Mouse (Mus musculus): Measurements from ENCODE around the gene Aloxe3. TPM values are rescaled to one million over a fixed set of nuclear protein-coding genes. Genes with fewer than 3 reads are reported as not detected.

Aloxe3 gene
- polyA plus RNA-seq, 1 experiment = 5.4 TPM

DNA sequence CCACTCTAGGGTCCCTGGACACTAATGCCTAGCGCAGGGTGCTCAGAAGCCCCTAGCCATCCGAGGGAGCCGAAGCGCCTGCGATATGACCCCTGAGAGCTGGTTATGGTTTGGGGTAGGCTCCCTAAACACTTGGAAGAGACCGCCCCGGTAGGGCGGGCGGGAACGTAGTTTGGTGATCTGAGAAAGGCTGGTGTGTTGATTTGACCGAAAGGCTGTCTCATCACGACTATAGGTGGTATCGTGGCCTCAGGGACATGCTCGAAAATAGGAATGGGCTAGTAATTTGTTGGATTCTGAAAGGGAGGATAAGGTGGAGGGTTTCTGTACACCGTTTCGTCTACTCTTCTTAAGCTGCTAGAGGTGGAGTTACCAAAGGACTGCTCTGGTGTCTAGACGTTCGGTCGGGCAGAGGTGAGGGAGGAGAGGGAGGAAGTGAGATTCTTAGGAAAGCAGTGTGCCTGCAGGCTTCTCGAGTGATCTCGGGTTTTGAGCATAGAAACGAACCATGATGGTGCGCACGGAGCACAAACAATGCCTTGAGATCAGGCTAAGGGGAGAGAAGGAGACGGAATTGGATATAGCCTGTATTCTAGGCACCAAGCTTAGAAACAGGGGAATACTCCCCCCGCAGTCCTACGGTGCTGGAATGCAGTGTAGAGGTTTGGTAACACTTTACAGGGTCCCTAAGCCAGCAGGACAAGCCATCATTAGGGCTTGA, 30.0 kb upstream of the Aloxe3 start:
- DNase-seq (ENCODE audit: low spot score) = no peak

DNA sequence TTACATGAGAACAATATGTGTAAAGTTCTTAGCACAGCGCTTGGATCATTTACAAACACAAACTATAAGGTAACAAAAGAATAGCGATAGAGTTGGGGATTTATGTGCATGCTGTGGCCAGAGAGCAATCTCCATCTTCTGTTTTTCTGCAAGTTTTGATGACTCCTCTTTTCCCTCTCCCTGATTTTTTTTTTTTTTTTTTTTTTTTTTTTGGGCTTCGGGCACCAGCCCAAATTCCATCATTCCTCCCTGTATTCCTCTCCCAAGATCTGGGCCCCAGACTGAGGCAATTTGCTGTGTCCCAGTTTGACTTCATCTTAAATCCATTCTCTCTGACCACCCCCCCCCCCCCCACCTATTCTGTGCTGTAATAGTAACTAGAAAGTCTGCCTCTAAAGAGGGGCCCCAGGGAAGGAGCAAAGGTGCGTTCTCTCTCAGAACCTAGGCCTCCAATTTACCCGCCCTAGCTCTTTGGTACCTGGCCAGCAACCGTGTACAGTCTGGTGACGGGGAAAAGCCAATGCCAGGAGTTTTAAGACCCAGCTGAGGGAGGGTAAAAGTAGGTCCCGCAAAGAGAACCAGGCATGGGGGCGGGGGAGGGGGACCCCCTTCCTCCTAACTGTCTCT, 29.2 kb upstream of the Aloxe3 start:
- DNase-seq (ENCODE audit: low spot score) = no peak

GRCm38 (mm10) chr11:69096987-69097900, 28.5 kb upstream of the Aloxe3 start:
- DNase-seq (ENCODE audit: low spot score) = peak; percentile 95

DNA sequence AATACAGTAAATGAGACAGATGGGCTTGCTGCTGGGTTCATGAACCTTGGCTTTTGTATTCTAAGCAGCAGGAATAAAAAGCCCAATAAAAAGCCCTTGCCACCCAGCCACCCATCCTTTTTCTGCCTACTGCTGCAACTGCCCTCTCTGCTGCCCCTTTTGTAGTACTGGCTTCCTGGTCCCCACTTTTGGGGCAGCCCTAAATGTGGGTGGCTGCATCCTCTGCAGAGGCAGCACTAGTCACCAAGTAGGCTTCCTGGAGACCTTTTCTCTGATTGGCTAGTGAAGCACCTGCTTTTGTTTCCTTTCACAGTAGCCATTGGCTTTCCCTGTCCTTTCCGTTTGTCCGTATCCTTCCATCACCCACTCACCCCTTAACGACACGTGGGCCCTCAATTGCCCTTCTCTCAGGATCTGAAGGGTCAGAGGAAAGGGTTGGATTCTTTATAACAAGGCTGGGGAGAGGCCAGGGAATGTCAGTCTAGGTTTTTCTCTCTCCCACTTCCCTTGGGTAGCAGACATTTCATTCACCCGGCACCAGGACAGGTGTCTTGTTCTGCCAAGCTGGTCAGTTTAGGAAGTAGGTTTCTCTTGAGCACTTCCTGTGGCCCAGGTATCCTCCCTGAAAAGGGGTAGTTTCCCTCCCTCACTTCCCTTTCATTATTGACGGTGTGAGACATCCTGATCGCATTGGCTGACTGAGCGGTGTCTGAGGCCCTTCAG, 27.5 kb upstream of the Aloxe3 start:
- DNase-seq (ENCODE audit: low spot score) = peak; percentile 21

- DNase-seq (ENCODE audit: low spot score) = peak; percentile 92
These were observed 27.0 kb upstream of the Aloxe3 start for GRCm38 (mm10) chr11:69098762-69099091.

- no peak for DNase-seq (ENCODE audit: low spot score)
These were observed 26.4 kb upstream of the Aloxe3 start for GRCm38 (mm10) chr11:69099177-69099914.

DNA sequence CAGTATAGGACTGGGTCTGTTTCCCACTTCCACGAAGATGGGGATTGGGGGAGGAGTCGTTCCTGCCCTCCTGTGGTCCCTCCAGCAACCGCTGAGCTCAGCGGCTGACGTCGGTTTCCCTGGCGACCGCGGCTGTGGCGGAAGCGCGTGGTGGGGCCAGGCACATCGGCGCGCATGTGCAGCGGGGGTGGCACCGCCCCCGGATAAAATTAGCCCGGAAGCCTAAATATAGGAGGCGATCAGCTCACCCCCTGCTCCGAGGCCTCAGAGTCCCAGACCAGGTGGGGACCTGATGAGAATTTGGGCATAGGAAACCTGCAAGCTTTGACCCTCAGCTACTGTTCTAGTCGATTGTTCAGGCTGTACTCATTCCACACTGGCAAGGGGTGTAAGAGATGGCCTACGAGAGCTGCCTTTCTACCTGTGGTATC, 25.8 kb upstream of the Aloxe3 start:
- DNase-seq (ENCODE audit: low spot score) = peak; percentile 79

GRCm38 (mm10) chr11:69100639-69101360, 24.9 kb upstream of the Aloxe3 start:
- peak; percentile 26 for DNase-seq (ENCODE audit: low spot score)

DNA sequence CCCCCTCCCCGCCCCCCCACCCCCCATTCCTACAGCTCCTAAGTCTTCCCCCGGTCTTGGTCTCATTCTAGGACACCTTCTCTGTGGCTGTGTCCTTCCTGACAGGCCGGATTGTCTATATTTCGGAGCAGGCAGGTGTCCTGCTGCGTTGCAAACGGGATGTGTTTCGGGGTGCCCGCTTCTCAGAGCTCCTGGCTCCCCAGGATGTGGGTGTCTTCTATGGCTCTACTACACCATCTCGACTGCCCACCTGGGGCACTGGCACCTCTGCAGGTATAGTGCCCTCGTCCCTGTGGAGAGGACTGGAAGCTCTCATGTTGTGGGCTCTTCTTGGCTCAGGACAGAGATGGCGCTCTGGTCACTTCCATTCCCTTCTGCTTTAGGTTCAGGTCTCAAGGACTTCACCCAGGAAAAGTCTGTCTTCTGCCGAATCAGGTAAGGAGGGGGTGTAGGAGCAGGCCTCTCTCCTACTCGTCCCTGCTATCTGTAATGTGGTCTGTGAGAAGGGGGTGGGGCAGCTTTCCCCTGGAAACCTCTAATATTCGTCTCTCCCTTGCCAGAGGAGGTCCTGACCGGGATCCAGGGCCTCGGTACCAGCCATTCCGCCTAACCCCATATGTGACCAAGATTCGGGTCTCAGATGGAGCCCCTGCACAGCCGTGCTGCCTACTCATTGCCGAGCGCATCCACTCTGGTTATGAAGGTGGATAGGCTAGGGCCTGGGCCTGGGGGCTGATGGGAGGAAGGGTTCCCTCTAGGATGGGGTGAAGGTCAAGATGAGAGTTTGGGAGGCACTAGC, 23.9 kb upstream of the Aloxe3 start:
- DNase-seq (ENCODE audit: low spot score) = no peak

DNA sequence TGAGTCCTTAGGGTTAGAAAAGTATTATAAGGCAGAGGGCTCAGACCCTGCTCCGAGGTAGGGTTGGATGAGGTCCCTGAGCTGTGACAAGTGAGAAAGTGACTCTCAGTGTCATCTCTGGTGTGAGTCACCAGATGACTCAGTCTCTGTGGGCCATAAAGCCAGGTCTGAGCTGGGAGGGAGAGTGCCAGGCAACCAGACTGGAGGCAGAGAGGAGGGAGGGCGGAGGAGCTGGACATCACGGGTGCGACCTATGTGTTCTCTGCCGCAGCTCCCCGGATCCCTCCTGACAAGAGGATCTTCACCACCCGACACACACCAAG, 23.3 kb upstream of the Aloxe3 start:
- DNase-seq (ENCODE audit: low spot score) = no peak

DNA sequence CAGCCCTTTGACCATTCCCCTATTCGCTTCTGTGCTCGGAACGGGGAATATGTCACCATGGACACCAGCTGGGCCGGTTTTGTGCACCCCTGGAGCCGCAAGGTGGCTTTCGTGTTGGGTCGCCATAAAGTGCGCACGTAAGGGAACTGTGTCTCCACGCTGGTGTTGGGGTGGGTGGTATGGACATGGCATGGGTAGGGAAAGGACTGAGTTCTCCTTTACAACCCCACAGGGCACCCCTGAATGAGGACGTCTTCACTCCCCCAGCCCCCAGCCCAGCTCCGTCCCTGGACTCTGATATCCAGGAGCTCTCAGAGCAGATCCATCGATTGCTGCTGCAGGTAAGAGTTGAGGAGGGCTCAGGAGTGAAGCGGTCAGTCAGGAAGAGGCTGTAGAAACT, 22.6 kb upstream of the Aloxe3 start:
- no peak for DNase-seq (ENCODE audit: low spot score)

DNA sequence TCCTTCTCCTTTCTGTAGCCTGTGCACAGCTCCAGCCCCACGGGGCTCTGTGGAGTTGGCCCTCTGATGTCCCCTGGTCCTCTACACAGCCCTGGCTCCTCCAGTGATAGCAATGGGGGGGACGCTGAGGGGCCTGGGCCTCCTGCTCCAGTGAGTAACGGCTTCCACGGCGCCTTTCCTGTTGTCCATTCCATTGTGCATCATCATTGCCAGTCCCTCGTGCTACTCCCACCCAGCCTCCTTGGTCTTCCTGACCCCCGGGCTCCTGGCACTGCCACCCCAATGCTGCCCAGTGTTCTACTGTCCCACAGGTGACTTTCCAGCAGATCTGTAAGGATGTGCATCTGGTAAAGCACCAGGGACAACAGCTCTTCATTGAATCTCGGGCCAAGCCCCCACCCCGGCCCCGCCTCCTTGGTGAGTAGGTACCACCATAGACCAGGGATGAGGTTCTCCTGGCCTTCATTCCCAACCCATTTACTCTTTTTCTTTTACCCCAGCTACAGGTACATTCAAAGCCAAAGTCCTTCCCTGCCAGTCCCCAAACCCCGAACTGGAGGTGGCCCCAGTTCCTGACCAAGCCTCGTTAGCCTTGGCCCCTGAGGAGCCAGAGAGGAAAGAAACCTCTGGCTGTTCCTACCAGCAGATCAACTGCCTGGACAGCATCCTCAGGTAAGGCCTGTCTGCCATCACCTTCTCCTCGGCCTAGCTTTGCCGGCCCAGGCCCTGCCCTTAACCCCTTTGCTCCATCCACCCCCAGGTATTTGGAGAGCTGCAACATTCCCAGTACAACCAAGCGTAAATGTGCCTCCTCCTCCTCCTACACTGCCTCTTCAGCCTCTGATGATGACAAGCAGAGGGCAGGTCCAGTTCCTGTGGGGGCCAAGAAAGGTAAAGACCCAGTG, 21.9 kb upstream of the Aloxe3 start:
- no peak for DNase-seq (ENCODE audit: low spot score)

DNA sequence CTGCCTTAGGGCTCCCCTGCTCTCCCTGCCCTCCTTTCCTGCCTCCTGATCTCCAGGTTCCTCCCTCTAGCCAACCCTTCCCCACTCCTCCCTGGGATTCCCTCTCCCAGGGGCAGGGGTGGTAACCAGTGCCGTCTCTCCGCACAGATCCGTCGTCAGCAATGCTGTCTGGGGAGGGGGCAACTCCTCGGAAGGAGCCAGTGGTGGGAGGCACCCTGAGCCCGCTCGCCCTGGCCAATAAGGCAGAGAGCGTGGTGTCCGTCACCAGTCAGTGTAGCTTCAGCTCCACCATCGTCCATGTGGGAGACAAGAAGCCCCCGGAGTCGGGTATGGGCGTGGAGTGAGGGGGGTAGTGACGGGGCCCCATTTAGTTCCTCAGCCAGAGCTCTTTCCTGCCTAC, 21.2 kb upstream of the Aloxe3 start:
- DNase-seq (ENCODE audit: low spot score) = no peak

GRCm38 (mm10) chr11:69105227-69105626, 20.5 kb upstream of the Aloxe3 start:
- no peak for DNase-seq (ENCODE audit: low spot score)

DNA sequence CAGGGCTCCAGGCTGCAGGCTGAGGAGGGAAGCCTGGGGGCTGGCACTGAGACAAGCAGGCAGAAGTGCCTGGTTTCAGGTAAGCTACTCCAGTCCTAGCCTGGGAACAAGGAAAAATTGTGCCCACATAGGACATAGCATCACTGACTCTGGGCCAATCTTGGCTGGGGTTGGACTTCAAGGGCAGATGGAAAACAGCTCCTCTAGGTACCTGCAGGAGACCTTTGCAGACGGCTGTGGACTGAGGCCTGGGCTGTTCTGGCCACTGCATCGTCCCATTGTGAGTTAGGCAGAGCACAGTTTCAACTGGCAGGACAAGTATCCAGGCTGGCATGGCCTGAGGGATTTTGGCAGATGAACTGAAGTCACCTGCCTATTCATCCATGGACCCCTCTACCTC, 19.9 kb upstream of the Aloxe3 start:
- no peak for DNase-seq (ENCODE audit: low spot score)

GRCm38 (mm10) chr11:69106299-69106698, 19.4 kb upstream of the Aloxe3 start:
- DNase-seq (ENCODE audit: low spot score) = no peak

- DNase-seq (ENCODE audit: low spot score) = no peak
These were observed 18.9 kb upstream of the Aloxe3 start for GRCm38 (mm10) chr11:69106842-69107241.

DNA sequence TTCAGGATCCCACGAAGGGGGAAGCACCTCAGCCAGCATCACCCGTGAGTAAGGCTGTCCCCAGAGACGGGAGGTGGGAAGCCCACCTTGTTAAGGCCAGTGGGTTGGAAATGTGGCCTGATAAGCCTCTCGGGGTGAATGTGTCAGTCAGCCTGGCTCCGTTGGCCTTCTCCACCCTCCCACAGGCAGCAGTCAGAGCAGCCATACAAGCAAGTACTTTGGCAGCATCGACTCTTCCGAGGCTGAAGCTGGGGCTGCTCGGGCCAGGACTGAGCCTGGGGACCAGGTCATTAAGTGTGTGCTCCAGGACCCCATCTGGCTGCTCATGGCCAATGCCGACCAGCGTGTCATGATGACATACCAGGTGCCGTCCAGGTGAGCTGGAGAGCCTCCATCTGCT, 18.0 kb upstream of the Aloxe3 start:
- no peak for DNase-seq (ENCODE audit: low spot score)

GRCm38 (mm10) chr11:69108223-69108622, 17.5 kb upstream of the Aloxe3 start:
- no peak for DNase-seq (ENCODE audit: low spot score)
